In the genomic region with DNA sequence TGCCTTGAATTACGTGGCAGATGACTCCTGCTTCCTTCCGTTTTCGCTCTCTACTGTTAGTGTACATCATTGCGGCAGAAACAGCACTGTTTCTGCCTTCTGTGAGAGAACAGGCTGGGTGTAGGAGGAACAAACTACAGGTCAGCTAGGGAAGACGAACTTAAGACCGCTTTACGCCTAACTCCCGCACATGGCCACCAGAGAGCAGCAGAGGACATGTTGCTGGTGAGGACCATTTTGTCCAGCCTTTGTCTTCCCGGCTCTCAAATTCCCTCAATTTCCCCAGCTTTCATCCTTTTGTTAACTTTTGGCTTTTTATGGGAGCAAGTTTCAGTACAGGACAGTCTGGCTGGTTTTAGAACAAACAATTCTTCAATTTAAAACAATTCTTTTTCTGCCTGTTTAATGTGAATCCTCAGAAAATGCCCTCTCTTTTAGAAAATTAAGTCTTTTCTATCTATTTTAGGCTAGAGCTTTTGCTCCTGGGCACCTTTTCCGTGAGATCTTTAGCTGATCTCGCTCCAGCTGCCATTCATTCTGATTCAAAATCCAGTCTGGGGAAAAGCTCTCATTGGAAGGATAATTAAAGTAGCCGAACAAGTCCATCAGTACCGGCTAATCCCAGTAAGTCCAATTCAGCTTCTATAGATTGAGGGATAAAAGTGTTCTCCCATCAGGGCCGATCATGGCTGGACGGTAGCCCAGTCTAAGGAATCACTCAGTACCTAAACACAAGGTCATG, we compare ENCODE assay signal across 9 mouse cellular contexts.
DNase-seq lines count a peak whose midpoint lies in the region; ATAC-seq and TF ChIP-seq lines count a peak whose summit lies in the region.
"Had no signal": no experiment of that assay in that cellular context is flagged by ENCODE, and none has a peak within 500 bp of the region (broad histone marks: within the 10 kb centered on the region; RNA-seq: fewer than 3 reads in every experiment).

No protein-coding gene starts in this region.

- H3K4me1 ChIP-seq in kidney, adult 2 months (ENCODE audit: control insufficient read depth, insufficient read depth, low read length) = no peaks in the 10 kb centered on the region
- H3K4me1 ChIP-seq in kidney, embryonic 16.5 days (ENCODE audit: insufficient read depth, low read length) = no peaks in the 10 kb centered on the region
- H3K4me1 ChIP-seq in cerebellum, adult 2 months (ENCODE audit: control insufficient read depth, insufficient read depth, low read length) = no peaks in the 10 kb centered on the region

- no peak overlapping the region for H3K27ac ChIP-seq in kidney, adult 2 months (ENCODE audit: insufficient read depth, low read depth, low read length)
- no peak overlapping the region for H3K27ac ChIP-seq in kidney, embryonic 16.5 days (ENCODE audit: low read length)
- no peak overlapping the region for H3K27ac ChIP-seq in cerebellum, adult 2 months (ENCODE audit: insufficient read depth, low read length)

- no peak overlapping the region for H3K4me2 ChIP-seq in kidney, embryonic 16.5 days (replicated peaks; ENCODE audit: low read depth, low read length)

- no peaks in the 10 kb centered on the region for H3K9me3 ChIP-seq in kidney, embryonic 16.5 days (ENCODE audit: low read length)

- H3K27me3 ChIP-seq in kidney, adult 2 months (replicated peaks; ENCODE audit: control insufficient read depth, insufficient read depth, low read length) = no peaks in the 10 kb centered on the region
- H3K27me3 ChIP-seq in kidney, embryonic 16.5 days (ENCODE audit: insufficient read depth, low read length) = no peaks in the 10 kb centered on the region; the same call in 1 of the 2 replicates
- no peaks in the 10 kb centered on the region; the same call in 1 of the 2 replicates for H3K27me3 ChIP-seq in cerebellum, adult 2 months (ENCODE audit: control insufficient read depth, insufficient read depth, low read length)

- no peak for ATAC-seq in kidney, embryonic 16.5 days (ENCODE audit: low FRiP score, low TSS enrichment)

- no peaks in the 10 kb centered on the region for H3K36me3 ChIP-seq in kidney, adult 2 months (ENCODE audit: control insufficient read depth, insufficient read depth, low read length)
- no peaks in the 10 kb centered on the region for H3K36me3 ChIP-seq in kidney, embryonic 16.5 days (ENCODE audit: insufficient read depth, low read length)

- TF ChIP-seq CTCF in kidney, adult 2 months (conservative IDR thresholded peaks at IDR 0.05; ENCODE audit: insufficient read depth, insufficient read length, low read depth, low read length) = peak; percentile 92
- peak; percentile 96 for TF ChIP-seq CTCF in cerebellum, adult 2 months (IDR thresholded peaks at IDR 0.05; ENCODE audit: borderline replicate concordance, insufficient read depth, low read depth, low read length)

- TF ChIP-seq POLR2A in kidney, adult 2 months (IDR thresholded peaks at IDR 0.05; ENCODE audit: low read depth, low read length) = no peak
- TF ChIP-seq POLR2A in cerebellum, adult 2 months (IDR thresholded peaks at IDR 0.05; ENCODE audit: borderline replicate concordance, insufficient read depth, low read length) = no peak

- H3K9ac ChIP-seq in kidney, embryonic 16.5 days (replicated peaks; ENCODE audit: low read length) = no peak overlapping the region

- 41% methylated on average over 15 of the region's 15 CpGs for WGBS in kidney, adult 2 months
- WGBS in kidney, embryonic 16.5 days = 46% methylated on average over 15 of the region's 15 CpGs
- WGBS in cerebellum, adult 2 months = 32% methylated on average over 15 of the region's 15 CpGs

- peak; percentile 75 for DNase-seq in kidney, adult 2 months
- peak; percentile 56 to 76 for DNase-seq in cerebellum, adult 2 months
- DNase-seq in frontal cortex, postnatal 36 days (ENCODE audit: low spot score in 2 of 2) = peak; percentile 82 to 88
- peak; percentile 77 to 85 for DNase-seq in kidney, postnatal 25 days
- peak; percentile 39 to 51 for DNase-seq in lung, adult 18-20 months
- DNase-seq in ovary, postnatal 36 days (ENCODE audit: low spot score) = peak; percentile 67
- DNase-seq in thymus, postnatal 4 days = peak; percentile 82

- no peak overlapping the region for H3K4me3 ChIP-seq in kidney, adult 2 months (ENCODE audit: insufficient read depth, low read depth, low read length)
- H3K4me3 ChIP-seq in kidney, embryonic 16.5 days (ENCODE audit: low read length) = no peak overlapping the region
- H3K4me3 ChIP-seq in cerebellum, adult 2 months (replicated peaks; ENCODE audit: insufficient read depth, low read depth, low read length) = no peak overlapping the region
- H3K4me3 ChIP-seq: erythroblast, embryonic 14.5 days had no signal
